Mouse (Mus musculus) bone marrow, adult 2 months (tissue): ENCODE data around the gene Cytl1.

Experiments used
- CTCF ChIP-seq: fragments of 200-500 bp; IDR thresholded peaks from 2 replicates; pipeline ENCODE4 v1.5.1; 2011; ENCODE audit warnings: low read length, control low read depth; ENCODE audit not compliant: control insufficient read depth, insufficient read depth
- POLR2A ChIP-seq: fragments of 200-500 bp; IDR thresholded peaks from 2 replicates; pipeline ENCODE4 v1.6.1; 2011; ENCODE audit warnings: low read depth, mild to moderate bottlenecking, control low read depth, low read length, borderline replicate concordance; ENCODE audit not compliant: control insufficient read depth

- no peak for TF ChIP-seq CTCF
- no peak for TF ChIP-seq POLR2A
Measured at GRCm38 (mm10) chr5:37767231-37767630, 31.9 kb downstream of the Cytl1 start.
